In genomic region chr6:8957529-8957887, GRCm38 (mm10) we compare ENCODE assay signal across 7 mouse cellular contexts. TPM values are rescaled to one million over a fixed set of nuclear protein-coding genes. Genes with fewer than 3 reads are reported as not detected.
A peak's percentile ranks its signal among the peaks of the same experiment; 100 is the strongest.
DNase-seq lines count a peak whose midpoint lies in the region; ATAC-seq lines count a peak whose summit lies in the region.

No protein-coding gene starts in this region.

- H3K27me3 ChIP-seq in hindbrain, embryonic 14.5 days (ENCODE audit: control insufficient read depth, insufficient read depth, low read length): peaks cover 45% of the 10 kb centered on the region

- no peaks in the 10 kb centered on the region for H3K9me3 ChIP-seq in hindbrain, embryonic 14.5 days (ENCODE audit: control insufficient read depth, low read length)

- peak; percentile 22; the same call in 1 of the 2 replicates for ATAC-seq in hindbrain, embryonic 14.5 days (ENCODE audit: low FRiP score)

- peak overlapping the region; percentile 73; the same call in 1 of the 2 replicates for H3K27ac ChIP-seq in hindbrain, embryonic 14.5 days

- H3K4me1 ChIP-seq in hindbrain, embryonic 14.5 days (replicated peaks; ENCODE audit: control insufficient read depth, insufficient read depth, low read length): peaks cover 14% of the 10 kb centered on the region; the same call in 1 of the 2 replicates

- H3K9ac ChIP-seq in hindbrain, embryonic 14.5 days: peak overlapping the region; percentile 50

- WGBS in hindbrain, embryonic 14.5 days: under 1% methylated on average over 15 of the region's 15 CpGs

- no peaks in the 10 kb centered on the region for H3K36me3 ChIP-seq in hindbrain, embryonic 14.5 days (replicated peaks; ENCODE audit: control insufficient read depth, insufficient read depth)

- peak overlapping the region; percentile 79 for H3K4me2 ChIP-seq in hindbrain, embryonic 14.5 days (replicated peaks)

- H3K4me3 ChIP-seq in hindbrain, embryonic 14.5 days (replicated peaks; ENCODE audit: low read length): peak overlapping the region; percentile 34

- DNase-seq in right cerebral cortex, postnatal 4 days: peak; percentile 32
- no peak for DNase-seq in right cerebral cortex, adult 2 months (ENCODE audit: low spot score in 2 of 2)
- DNase-seq in embryo, embryonic 9.5 days (ENCODE audit: extremely low spot score): peak; percentile 67
- no peak for DNase-seq in hindbrain, embryonic 14.5 days (ENCODE audit: low spot score)
- DNase-seq in lung, postnatal 10 days: peak; percentile 28
- peak; percentile 37 for DNase-seq in testis, postnatal 14 days (ENCODE audit: low spot score)
- no peak for DNase-seq in thymus, postnatal 10 days (ENCODE audit: low spot score in 2 of 2)

RNA-seq across cellular contexts. Expression of gene Nxph1, which starts 9.3 kb away (rescaled TPM):
- 105 and 107 TPM in 2 replicates for polyA plus RNA-seq in hindbrain, embryonic 14.5 days (2014; fragmentation: Nextera tagmentation; extraction: Ambion mirVana)

Comparison
In these comparisons a context has a peak if more than half of its experiments do, and no peak if none do; other contexts are left out.
1. DNase-seq: peak in right cerebral cortex, postnatal 4 days (single experiment), embryo, embryonic 9.5 days (single experiment), lung, postnatal 10 days (single experiment) and testis, postnatal 14 days (single experiment); none in right cerebral cortex, adult 2 months (0 of 2), hindbrain, embryonic 14.5 days (single experiment) and thymus, postnatal 10 days (0 of 2).